Mouse (Mus musculus) myocyte (in vitro differentiated cells): ENCODE data around the gene Sept7. TPM values are rescaled to one million over a fixed set of nuclear protein-coding genes. Genes with fewer than 3 reads are reported as not detected.

Experiments used
- H3K27me3 ChIP-seq: one replicate; pipeline ENCODE4 v1.6.1; 2011; ENCODE audit not compliant: control insufficient read depth, insufficient read depth, insufficient read length
- H3K36me3 ChIP-seq: one replicate; pipeline ENCODE4 v1.6.1; 2011; ENCODE audit not compliant: control insufficient read depth, insufficient read depth
- H3K4me2 ChIP-seq: one replicate; pipeline ENCODE4 v1.6.1; 2011; ENCODE audit warnings: low read depth, control low read depth
- H3K4me3 ChIP-seq: one replicate; pipeline ENCODE4 v1.5.1; 2011; ENCODE audit warnings: mild to moderate bottlenecking, control low read depth, moderate library complexity
- H3K79me2 ChIP-seq: one replicate; pipeline ENCODE4 v1.6.1; 2011; ENCODE audit not compliant: control insufficient read depth, insufficient read depth
- H3ac ChIP-seq: one replicate; pipeline ENCODE4 v1.6.1; 2011; ENCODE audit not compliant: control insufficient read depth, insufficient read length
- CEBPB ChIP-seq: IDR thresholded peaks from 2 replicates; pipeline ENCODE4 v1.6.1; 2011; ENCODE audit warnings: mild to moderate bottlenecking, moderate library complexity; ENCODE audit not compliant: poor library complexity, insufficient read depth, severe bottlenecking
- E2F4 ChIP-seq: IDR thresholded peaks from one replicate; pipeline ENCODE4 v1.6.1; 2011; ENCODE audit warnings: mild to moderate bottlenecking, control low read depth, moderate library complexity; ENCODE audit not compliant: insufficient read depth
- MAX ChIP-seq: IDR thresholded peaks from one replicate; pipeline ENCODE4 v1.6.1; 2011; ENCODE audit warnings: low read depth, mild to moderate bottlenecking, control low read depth
- MYOD1 ChIP-seq, 3 experiments: IDR thresholded peaks; one replicate each; pipeline ENCODE4 v1.6.1; 2011; ENCODE audit warnings: control low read depth in 2 of 3, low read depth in 2 of 3, mild to moderate bottlenecking in 2 of 3, moderate library complexity in 1 of 3; ENCODE audit not compliant: insufficient read length in 2 of 3, control insufficient read depth in 1 of 3
- MYOG ChIP-seq, 3 experiments: IDR thresholded peaks; one replicate each; pipeline ENCODE4 v1.6.1; 2011; ENCODE audit warnings: control low read depth in 2 of 3, low read depth in 2 of 3, mild to moderate bottlenecking in 2 of 3; ENCODE audit not compliant: insufficient read length in 2 of 3, control insufficient read depth in 1 of 3, insufficient read depth in 1 of 3
- POLR2A ChIP-seq: IDR thresholded peaks from one replicate; pipeline ENCODE4 v1.6.1; 2011; ENCODE audit warnings: low read depth, mild to moderate bottlenecking, control low read depth, moderate library complexity; ENCODE audit not compliant: insufficient read length
- POLR2AphosphoS2 ChIP-seq: IDR thresholded peaks from one replicate; pipeline ENCODE4 v1.6.1; 2011; ENCODE audit warnings: low read depth, control low read depth; ENCODE audit not compliant: insufficient read length
- REST ChIP-seq: IDR thresholded peaks from one replicate; pipeline ENCODE4 v1.6.1; 2011; ENCODE audit warnings: mild to moderate bottlenecking, control low read depth, moderate library complexity; ENCODE audit not compliant: insufficient read depth, insufficient read length
- SRF ChIP-seq: IDR thresholded peaks from one replicate; pipeline ENCODE4 v1.6.1; 2011; ENCODE audit warnings: low read depth; ENCODE audit not compliant: control insufficient read depth, insufficient read length
- TCF12 ChIP-seq: IDR thresholded peaks from one replicate; pipeline ENCODE4 v1.6.1; 2011; ENCODE audit warnings: mild to moderate bottlenecking, control low read depth; ENCODE audit not compliant: poor library complexity, insufficient read depth, severe bottlenecking
- TCF3 ChIP-seq: IDR thresholded peaks from one replicate; pipeline ENCODE4 v1.6.1; 2011; ENCODE audit warnings: low read depth, control low read depth; ENCODE audit not compliant: insufficient read length
- USF1 ChIP-seq: IDR thresholded peaks from one replicate; pipeline ENCODE4 v1.6.1; 2011; ENCODE audit warnings: low read depth, mild to moderate bottlenecking, control low read depth, moderate library complexity
- polyA plus RNA-seq: library from polyadenylated mRNA; unstranded; fragments of >200 nt; fragmentation: generic; extraction: Trizol; gene quantifications from one replicate; pipeline ENCODE4 v1.2.1, GENCODE M21; 2012; ENCODE audit warnings: missing spikeins

Gene Sept7
- polyA plus RNA-seq, 1 experiment = 43.8 TPM

GRCm38 (mm10) chr9:25265795-25266194, 13.6 kb downstream of the Sept7 start:
- H3ac ChIP-seq = no peak overlapping the region
- TF ChIP-seq TCF12 (no peak), E2F4 (no peak), REST (no peak), POLR2AphosphoS2 (no peak), MYOG (IDR thresholded peaks at IDR 0.05; ENCODE audit: control insufficient read depth in 1 of 3, insufficient read depth in 1 of 3, insufficient read length in 2 of 3, low read depth in 2 of 3) (no peak), CEBPB (no peak), SRF (no peak), MYOD1 (IDR thresholded peaks at IDR 0.05; ENCODE audit: control insufficient read depth in 1 of 3, insufficient read length in 2 of 3, low read depth in 2 of 3) (no peak), MAX (no peak), USF1 (no peak), TCF3 (no peak), POLR2A (no peak)
- no peak overlapping the region for H3K4me2 ChIP-seq
- H3K36me3 ChIP-seq = peaks cover 39% of the 10 kb centered on the region
- no peaks in the 10 kb centered on the region for H3K27me3 ChIP-seq
- peaks cover 86% of the 10 kb centered on the region for H3K79me2 ChIP-seq
- no peak overlapping the region for H3K4me3 ChIP-seq

- Histone ChIP-seq H3K4me3 (no peak overlapping the region), H3K36me3 (peaks cover 39% of the 10 kb centered on the region), H3K79me2 (peaks cover 84% of the 10 kb centered on the region), H3K4me2 (no peak overlapping the region), H3ac (no peak overlapping the region), H3K27me3 (no peaks in the 10 kb centered on the region)
- TF ChIP-seq MYOD1 (IDR thresholded peaks at IDR 0.05; ENCODE audit: control insufficient read depth in 1 of 3, insufficient read length in 2 of 3, low read depth in 2 of 3) (no peak), E2F4 (no peak), USF1 (no peak), TCF3 (no peak), CEBPB (no peak)
Observed at GRCm38 (mm10) chr9:25267133-25267532, 14.9 kb downstream of the Sept7 start.

- H3K79me2 ChIP-seq = peaks cover 83% of the 10 kb centered on the region
- H3K4me2 ChIP-seq = no peak overlapping the region
- no peak overlapping the region for H3K4me3 ChIP-seq
- H3K27me3 ChIP-seq = no peaks in the 10 kb centered on the region
- H3ac ChIP-seq = no peak overlapping the region
- peaks cover 39% of the 10 kb centered on the region for H3K36me3 ChIP-seq
- TF ChIP-seq CEBPB (no peak), REST (no peak), TCF3 (no peak)
Observed at GRCm38 (mm10) chr9:25267574-25267973, 15.3 kb downstream of the Sept7 start.

GRCm38 (mm10) chr9:25271902-25272301, 19.7 kb downstream of the Sept7 start:
- Histone ChIP-seq H3K36me3 (peaks cover 29% of the 10 kb centered on the region), H3K79me2 (peaks cover 87% of the 10 kb centered on the region), H3K4me2 (no peak overlapping the region), H3K27me3 (no peaks in the 10 kb centered on the region), H3K4me3 (no peak overlapping the region), H3ac (no peak overlapping the region)
- no peak for TF ChIP-seq USF1
- no peak for TF ChIP-seq REST
- no peak for TF ChIP-seq CEBPB
- no peak for TF ChIP-seq TCF12
- TF ChIP-seq TCF3 = no peak
- TF ChIP-seq SRF = no peak
- no peak for TF ChIP-seq POLR2A
- TF ChIP-seq MYOG (IDR thresholded peaks at IDR 0.05; ENCODE audit: control insufficient read depth in 1 of 3, insufficient read depth in 1 of 3, insufficient read length in 2 of 3, low read depth in 2 of 3) = no peak

- no peak overlapping the region for H3K4me3 ChIP-seq
- peaks cover 5% of the 10 kb centered on the region for H3K79me2 ChIP-seq
- no peaks in the 10 kb centered on the region for H3K27me3 ChIP-seq
- TF ChIP-seq TCF12 = no peak
- peaks cover 49% of the 10 kb centered on the region for H3K36me3 ChIP-seq
- no peak overlapping the region for H3ac ChIP-seq
- H3K4me2 ChIP-seq = no peak overlapping the region
Observed at GRCm38 (mm10) chr9:25289796-25290195, 37.6 kb downstream of the Sept7 start.
